ENCODE assay signal across 34 mouse cellular contexts in genomic region chr19:60241916-60242602, GRCm38 (mm10). TPM values are rescaled to one million over a fixed set of nuclear protein-coding genes. Genes with fewer than 3 reads are reported as not detected.
DNase-seq lines count a peak whose midpoint lies in the region; ATAC-seq lines count a peak whose summit lies in the region.
"Had no signal": no experiment of that assay in that cellular context is flagged by ENCODE, and none has a peak within 500 bp of the region (broad histone marks: within the 10 kb centered on the region; RNA-seq: fewer than 3 reads in every experiment).

No protein-coding gene starts in this region.

- no peaks in the 10 kb centered on the region for H3K36me3 ChIP-seq in forebrain, embryonic 14.5 days (ENCODE audit: control insufficient read depth, insufficient read depth, low read length)
- H3K36me3 ChIP-seq in forebrain, embryonic 12.5 days (replicated peaks): no peaks in the 10 kb centered on the region
- H3K36me3 ChIP-seq in hindbrain, embryonic 13.5 days: no peaks in the 10 kb centered on the region
- H3K36me3 ChIP-seq in hindbrain, embryonic 16.5 days (ENCODE audit: control insufficient read depth, insufficient read depth, low read length): no peaks in the 10 kb centered on the region
- H3K36me3 ChIP-seq in hindbrain, embryonic 14.5 days (replicated peaks; ENCODE audit: control insufficient read depth, insufficient read depth): no peaks in the 10 kb centered on the region
- no peaks in the 10 kb centered on the region for H3K36me3 ChIP-seq in midbrain, embryonic 16.5 days (ENCODE audit: control insufficient read depth, insufficient read depth, low read length)
- no peaks in the 10 kb centered on the region for H3K36me3 ChIP-seq in kidney, embryonic 15.5 days
- H3K36me3 ChIP-seq: embryonic facial prominence, embryonic 10.5 days; embryonic facial prominence, embryonic 15.5 days; G1E; liver, embryonic 13.5 days had no signal

- peak; percentile 7 for DNase-seq in forebrain, embryonic 14.5 days (ENCODE audit: low spot score)
- DNase-seq in hindbrain, embryonic 14.5 days (ENCODE audit: low spot score): no peak
- DNase-seq in lung, postnatal 36 days: no peak
- DNase-seq: adrenal gland, adult 8-10 months; cerebellum, adult 8-10 months; cerebellum, postnatal 25 days; gastrocnemius, adult 2 months; gastrocnemius, postnatal 36 days; heart, adult 18-20 months; heart, postnatal 36 days; kidney, adult 11 months; kidney, postnatal 36 days; layer of hippocampus, postnatal 36 days; left cerebral cortex, postnatal 4 days; liver, embryonic 13.5 days; lung, adult 18-20 months; right cerebral cortex, adult 18-20 months; right cerebral cortex, postnatal 4 days; thymus, adult 2 months; thymus, postnatal 36 days had no signal

- ATAC-seq in forebrain, embryonic 14.5 days: 0 out of 2 replicates have a peak, but pooled peaks have one; percentile 18
- no peak for ATAC-seq in forebrain, embryonic 12.5 days (ENCODE audit: low FRiP score)
- no peak for ATAC-seq in hindbrain, embryonic 13.5 days (ENCODE audit: low FRiP score)
- ATAC-seq in hindbrain, embryonic 16.5 days: no peak
- 0 out of 2 replicates have a peak, but pooled peaks have one; percentile 21 for ATAC-seq in hindbrain, embryonic 14.5 days (ENCODE audit: low FRiP score)
- ATAC-seq in midbrain, embryonic 16.5 days: peak; percentile 78
- no peak for ATAC-seq in kidney, embryonic 15.5 days (replicated peaks; ENCODE audit: low FRiP score)
- ATAC-seq: inflammation-experienced regulatory T-cells, adult 6 months; lung, postnatal 0 days had no signal

- H3K4me1 ChIP-seq in forebrain, embryonic 14.5 days (ENCODE audit: control insufficient read depth, insufficient read depth, low read length): peaks cover 8% of the 10 kb centered on the region; the same call in 1 of the 2 replicates
- peaks cover 11% of the 10 kb centered on the region; the same call in 1 of the 2 replicates for H3K4me1 ChIP-seq in forebrain, embryonic 12.5 days
- H3K4me1 ChIP-seq in hindbrain, embryonic 13.5 days (replicated peaks): peaks cover 7% of the 10 kb centered on the region; the same call in 1 of the 2 replicates
- no peaks in the 10 kb centered on the region for H3K4me1 ChIP-seq in hindbrain, embryonic 16.5 days (ENCODE audit: control insufficient read depth, insufficient read depth, low read depth, low read length)
- peaks cover 8% of the 10 kb centered on the region for H3K4me1 ChIP-seq in hindbrain, embryonic 14.5 days (replicated peaks; ENCODE audit: control insufficient read depth, insufficient read depth, low read length)
- H3K4me1 ChIP-seq in midbrain, embryonic 16.5 days (ENCODE audit: control insufficient read depth, insufficient read depth, low read length): no peaks in the 10 kb centered on the region; the same call in 1 of the 2 replicates
- H3K4me1 ChIP-seq in kidney, embryonic 15.5 days: no peaks in the 10 kb centered on the region
- H3K4me1 ChIP-seq: embryonic facial prominence, embryonic 10.5 days; embryonic facial prominence, embryonic 15.5 days; liver, embryonic 13.5 days had no signal

- H3K9ac ChIP-seq in forebrain, embryonic 14.5 days (ENCODE audit: low read length): no peak overlapping the region
- no peak overlapping the region for H3K9ac ChIP-seq in forebrain, embryonic 12.5 days
- no peak overlapping the region for H3K9ac ChIP-seq in hindbrain, embryonic 13.5 days
- no peak overlapping the region for H3K9ac ChIP-seq in hindbrain, embryonic 16.5 days (ENCODE audit: low read depth, low read length)
- no peak overlapping the region for H3K9ac ChIP-seq in hindbrain, embryonic 14.5 days
- H3K9ac ChIP-seq in midbrain, embryonic 16.5 days (ENCODE audit: low read depth, low read length): no peak overlapping the region
- no peak overlapping the region for H3K9ac ChIP-seq in kidney, embryonic 15.5 days
- H3K9ac ChIP-seq: embryonic facial prominence, embryonic 15.5 days; liver, embryonic 13.5 days had no signal

- H3K27me3 ChIP-seq in forebrain, embryonic 14.5 days (replicated peaks; ENCODE audit: control insufficient read depth, insufficient read depth, low read length): no peaks in the 10 kb centered on the region
- no peaks in the 10 kb centered on the region for H3K27me3 ChIP-seq in forebrain, embryonic 12.5 days
- no peaks in the 10 kb centered on the region for H3K27me3 ChIP-seq in hindbrain, embryonic 13.5 days
- H3K27me3 ChIP-seq in hindbrain, embryonic 16.5 days (replicated peaks; ENCODE audit: control insufficient read depth, insufficient read depth, low read length): no peaks in the 10 kb centered on the region
- no peaks in the 10 kb centered on the region for H3K27me3 ChIP-seq in hindbrain, embryonic 14.5 days (ENCODE audit: control insufficient read depth, insufficient read depth, low read length)
- no peaks in the 10 kb centered on the region for H3K27me3 ChIP-seq in midbrain, embryonic 16.5 days (ENCODE audit: control insufficient read depth, insufficient read depth, low read depth, low read length)
- H3K27me3 ChIP-seq in kidney, embryonic 15.5 days: no peaks in the 10 kb centered on the region
- H3K27me3 ChIP-seq: embryonic facial prominence, embryonic 15.5 days; liver, embryonic 13.5 days had no signal

- H3K4me2 ChIP-seq in forebrain, embryonic 14.5 days (ENCODE audit: low read length): no peak overlapping the region
- no peak overlapping the region for H3K4me2 ChIP-seq in forebrain, embryonic 12.5 days
- no peak overlapping the region for H3K4me2 ChIP-seq in hindbrain, embryonic 13.5 days
- H3K4me2 ChIP-seq in hindbrain, embryonic 16.5 days (ENCODE audit: low read length): no peak overlapping the region
- no peak overlapping the region for H3K4me2 ChIP-seq in hindbrain, embryonic 14.5 days (replicated peaks)
- H3K4me2 ChIP-seq in midbrain, embryonic 16.5 days (ENCODE audit: low read length): peak overlapping the region; percentile 17; the same call in 1 of the 2 replicates
- H3K4me2 ChIP-seq in kidney, embryonic 15.5 days: no peak overlapping the region
- H3K4me2 ChIP-seq: embryonic facial prominence, embryonic 15.5 days; heart, embryonic 11.5 days; liver, embryonic 13.5 days had no signal

- H3K27ac ChIP-seq in forebrain, embryonic 14.5 days (ENCODE audit: low read depth, low read length): no peak overlapping the region
- no peak overlapping the region for H3K27ac ChIP-seq in forebrain, embryonic 12.5 days
- H3K27ac ChIP-seq in hindbrain, embryonic 13.5 days: peak overlapping the region; percentile 67
- H3K27ac ChIP-seq in hindbrain, embryonic 16.5 days (ENCODE audit: low read depth, low read length): no peak overlapping the region
- H3K27ac ChIP-seq in hindbrain, embryonic 14.5 days: peak overlapping the region; percentile 62
- peak overlapping the region; percentile 38; the same call in 1 of the 2 replicates for H3K27ac ChIP-seq in midbrain, embryonic 16.5 days (ENCODE audit: low read length)
- H3K27ac ChIP-seq in kidney, embryonic 15.5 days: no peak overlapping the region
- H3K27ac ChIP-seq: embryonic facial prominence, embryonic 10.5 days; embryonic facial prominence, embryonic 15.5 days; gastrocnemius, adult 2 months; layer of hippocampus, adult 2 months; liver, embryonic 13.5 days; macrophage; stomach, postnatal 0 days had no signal

- no peaks in the 10 kb centered on the region for H3K9me3 ChIP-seq in forebrain, embryonic 14.5 days (replicated peaks; ENCODE audit: control insufficient read depth, low read length)
- H3K9me3 ChIP-seq in forebrain, embryonic 12.5 days: no peaks in the 10 kb centered on the region
- H3K9me3 ChIP-seq in hindbrain, embryonic 13.5 days: no peaks in the 10 kb centered on the region
- no peaks in the 10 kb centered on the region for H3K9me3 ChIP-seq in hindbrain, embryonic 16.5 days (ENCODE audit: control insufficient read depth, low read length)
- no peaks in the 10 kb centered on the region for H3K9me3 ChIP-seq in hindbrain, embryonic 14.5 days (ENCODE audit: control insufficient read depth, low read length)
- H3K9me3 ChIP-seq in midbrain, embryonic 16.5 days (replicated peaks; ENCODE audit: control insufficient read depth, low read length, poor library complexity, severe bottlenecking): no peaks in the 10 kb centered on the region
- no peaks in the 10 kb centered on the region for H3K9me3 ChIP-seq in kidney, embryonic 15.5 days (replicated peaks)
- H3K9me3 ChIP-seq: embryonic facial prominence, embryonic 10.5 days; embryonic facial prominence, embryonic 15.5 days; G1E; liver, embryonic 13.5 days had no signal

- 49% methylated on average over 7 of the region's 7 CpGs for WGBS in forebrain, embryonic 14.5 days
- WGBS in forebrain, embryonic 12.5 days: 60% methylated on average over 7 of the region's 7 CpGs
- 43% methylated on average over 7 of the region's 7 CpGs for WGBS in hindbrain, embryonic 13.5 days
- WGBS in hindbrain, embryonic 16.5 days: 49% methylated on average over 7 of the region's 7 CpGs
- 44% methylated on average over 7 of the region's 7 CpGs for WGBS in hindbrain, embryonic 14.5 days
- 38% methylated on average over 7 of the region's 7 CpGs for WGBS in midbrain, embryonic 16.5 days
- 80% methylated on average over 7 of the region's 7 CpGs for WGBS in kidney, embryonic 15.5 days

- no peak overlapping the region for H3K4me3 ChIP-seq in forebrain, embryonic 14.5 days (ENCODE audit: low read depth, low read length)
- no peak overlapping the region for H3K4me3 ChIP-seq in forebrain, embryonic 12.5 days (replicated peaks)
- no peak overlapping the region for H3K4me3 ChIP-seq in hindbrain, embryonic 13.5 days
- no peak overlapping the region for H3K4me3 ChIP-seq in hindbrain, embryonic 16.5 days (ENCODE audit: low read length)
- H3K4me3 ChIP-seq in hindbrain, embryonic 14.5 days (replicated peaks; ENCODE audit: low read length): no peak overlapping the region
- no peak overlapping the region for H3K4me3 ChIP-seq in midbrain, embryonic 16.5 days (ENCODE audit: low read depth, low read length)
- no peak overlapping the region for H3K4me3 ChIP-seq in kidney, embryonic 15.5 days (replicated peaks)
- H3K4me3 ChIP-seq: embryonic facial prominence, embryonic 10.5 days; embryonic facial prominence, embryonic 15.5 days; gastrocnemius, adult 2 months; layer of hippocampus, adult 2 months; liver, embryonic 13.5 days had no signal

RNA-seq across cellular contexts. Expression of gene Fam204a, which starts 15.6 kb away (rescaled TPM):
- 56.3 and 58.6 TPM in 2 replicates for polyA plus RNA-seq in forebrain, embryonic 14.5 days (2014; fragmentation: Nextera tagmentation; extraction: Ambion mirVana)
- polyA plus RNA-seq in forebrain, embryonic 12.5 days (2016; fragmentation: Nextera tagmentation; extraction: Ambion mirVana): 80.3 and 82.6 TPM in 2 replicates
- 76.2 and 76.5 TPM in 2 replicates for polyA plus RNA-seq in hindbrain, embryonic 13.5 days (2015; fragmentation: Nextera tagmentation; extraction: Ambion mirVana)
- 50.3 and 55.0 TPM in 2 replicates for polyA plus RNA-seq in hindbrain, embryonic 16.5 days (2015; fragmentation: Nextera tagmentation; extraction: Ambion mirVana)
- polyA plus RNA-seq in hindbrain, embryonic 14.5 days (2014; fragmentation: Nextera tagmentation; extraction: Ambion mirVana): 60.9 and 67.1 TPM in 2 replicates
- 68.6 and 78.2 TPM in 2 replicates for polyA plus RNA-seq in midbrain, embryonic 16.5 days (2015; fragmentation: Nextera tagmentation; extraction: Ambion mirVana)
- polyA plus RNA-seq in kidney, embryonic 15.5 days (2015; fragmentation: Nextera tagmentation; extraction: Ambion mirVana): 52.5 and 58.3 TPM in 2 replicates

Comparison
In these comparisons a context has a peak if more than half of its experiments do, and no peak if none do; other contexts are left out.
1. ATAC-seq: peak in forebrain, embryonic 14.5 days (single experiment), hindbrain, embryonic 14.5 days (single experiment) and midbrain, embryonic 16.5 days (single experiment); none in forebrain, embryonic 12.5 days (single experiment), hindbrain, embryonic 13.5 days (single experiment), hindbrain, embryonic 16.5 days (single experiment) and kidney, embryonic 15.5 days (single experiment).
2. H3K27ac ChIP-seq: peak in hindbrain, embryonic 13.5 days (single experiment), hindbrain, embryonic 14.5 days (single experiment) and midbrain, embryonic 16.5 days (single experiment); none in forebrain, embryonic 14.5 days (single experiment), forebrain, embryonic 12.5 days (single experiment), hindbrain, embryonic 16.5 days (single experiment) and kidney, embryonic 15.5 days (single experiment).